Mouse (Mus musculus) ovary, adult 10 weeks (tissue): Measurements from ENCODE around the gene Car12. TPM values are rescaled to one million over a fixed set of nuclear protein-coding genes. Genes with fewer than 3 reads are reported as not detected.

Experiments
- polyA plus RNA-seq: library from polyadenylated mRNA; stranded (reverse); fragments of 350-450 nt; fragmentation: Illumina TruSeq; extraction: RNeasy Lipid Tissue Mini Kit (QIAGEN cat#74804); gene quantifications from one replicate; pipeline ENCODE4 v1.2.3, GENCODE M21; 2014

Gene Car12
- polyA plus RNA-seq: 6.4 TPM

GRCm38 (mm10) chr9:66713135-66714021, at the start of gene Car12:
TSS of gene Car12 (plus strand) at chr9:66713686.

DNA sequence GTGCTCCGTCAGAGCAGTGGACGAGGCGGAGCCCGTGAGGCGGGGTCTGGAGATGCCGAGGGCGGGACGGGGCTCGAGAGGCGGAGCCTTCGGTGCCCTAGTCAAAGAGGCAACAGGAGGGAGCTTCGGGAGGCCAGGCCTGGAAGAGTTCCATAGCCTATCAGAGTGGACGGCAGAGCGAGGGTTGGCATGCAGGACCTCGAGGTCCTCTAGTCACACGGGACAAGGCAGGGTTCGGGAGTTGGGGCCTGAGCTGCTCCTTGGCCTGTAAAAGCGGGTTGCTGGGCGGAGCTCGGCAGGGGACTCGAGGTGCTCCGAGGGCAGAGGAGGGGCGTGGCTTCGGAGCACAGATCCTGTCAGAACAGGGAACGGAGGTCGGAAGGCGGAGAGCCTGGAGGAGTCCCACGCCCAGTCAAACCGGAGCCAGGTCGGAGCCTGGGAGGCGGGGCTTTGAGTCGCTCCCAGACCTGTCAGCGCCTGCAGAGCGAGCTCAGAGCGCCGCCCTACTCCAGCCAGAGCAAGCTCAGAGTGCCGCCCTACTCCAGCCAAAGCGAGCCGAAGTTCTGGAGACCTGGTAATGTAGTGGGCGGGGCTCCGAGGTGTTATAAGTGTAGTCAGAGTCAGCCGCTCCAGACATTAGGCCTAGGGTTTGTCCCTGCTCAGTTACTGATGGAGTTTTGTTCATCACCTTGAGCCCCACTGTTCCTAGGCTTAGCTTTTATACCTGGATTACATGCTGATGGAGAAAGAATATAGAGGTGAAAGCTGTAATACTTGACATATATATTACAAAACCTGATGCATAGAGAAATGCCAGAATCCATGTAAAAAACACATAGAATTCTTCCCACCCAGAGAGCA, 82.2 kb downstream of the Car12 start, which contains the start of gene Aph1b:
Aph1b (minus strand) TSS at position 27 of the 861 bp plus-strand sequence.

DNA sequence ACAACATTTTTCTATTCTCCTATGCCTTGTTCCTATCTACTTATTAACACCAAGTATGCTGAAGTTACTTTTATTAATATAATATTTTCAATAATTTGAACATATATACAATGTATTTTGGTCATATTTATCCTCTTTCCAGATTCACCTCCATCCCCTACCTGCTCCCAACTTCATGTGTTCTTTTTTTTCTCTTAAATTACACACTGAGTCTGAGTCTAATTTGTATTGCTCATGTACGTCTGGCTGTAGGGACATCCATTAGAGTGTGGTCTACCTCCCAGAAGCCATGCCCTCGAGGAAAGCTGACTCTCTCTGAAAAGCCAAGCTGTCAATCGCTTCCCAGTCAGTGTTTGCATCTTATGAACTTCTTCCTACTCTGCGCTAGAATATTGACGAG, 83.3 kb downstream of the Car12 start, which contains the start of gene Gm10647:
Gm10647 (plus strand) TSS at position 301 of the 400 bp plus-strand sequence.

Other genes with a start within 250 kb of the Car12 start
- gene Fbxl22, start 199.1 kb upstream of the Car12 start, polyA plus RNA-seq: 11.3 TPM
- gene Usp3, start 120.5 kb upstream of the Car12 start, polyA plus RNA-seq: 232 TPM
- 29.6 TPM for gene Aph1b, start 81.8 kb downstream of the Car12 start, polyA plus RNA-seq
- 0.29 TPM for gene Gm10647, start 83.4 kb downstream of the Car12 start, polyA plus RNA-seq
- gene Aph1c, start 121.0 kb downstream of the Car12 start, polyA plus RNA-seq: 8.3 TPM
- gene Rab8b, start 206.0 kb downstream of the Car12 start, polyA plus RNA-seq: 93.7 TPM
- 438 TPM for gene Rps27l, start 232.4 kb downstream of the Car12 start, polyA plus RNA-seq